Mouse (Mus musculus) A20 (cell line): Measurements from ENCODE around the gene Brd3.
A peak's percentile ranks its signal among the peaks of the same experiment; 100 is the strongest.

Source experiments
- DNase-seq: peaks from one replicate; pipeline ENCODE4 v3.0.0-alpha.2; 2011; ENCODE audit warnings: low read depth, low spot score

The Brd3 gene

DNA sequence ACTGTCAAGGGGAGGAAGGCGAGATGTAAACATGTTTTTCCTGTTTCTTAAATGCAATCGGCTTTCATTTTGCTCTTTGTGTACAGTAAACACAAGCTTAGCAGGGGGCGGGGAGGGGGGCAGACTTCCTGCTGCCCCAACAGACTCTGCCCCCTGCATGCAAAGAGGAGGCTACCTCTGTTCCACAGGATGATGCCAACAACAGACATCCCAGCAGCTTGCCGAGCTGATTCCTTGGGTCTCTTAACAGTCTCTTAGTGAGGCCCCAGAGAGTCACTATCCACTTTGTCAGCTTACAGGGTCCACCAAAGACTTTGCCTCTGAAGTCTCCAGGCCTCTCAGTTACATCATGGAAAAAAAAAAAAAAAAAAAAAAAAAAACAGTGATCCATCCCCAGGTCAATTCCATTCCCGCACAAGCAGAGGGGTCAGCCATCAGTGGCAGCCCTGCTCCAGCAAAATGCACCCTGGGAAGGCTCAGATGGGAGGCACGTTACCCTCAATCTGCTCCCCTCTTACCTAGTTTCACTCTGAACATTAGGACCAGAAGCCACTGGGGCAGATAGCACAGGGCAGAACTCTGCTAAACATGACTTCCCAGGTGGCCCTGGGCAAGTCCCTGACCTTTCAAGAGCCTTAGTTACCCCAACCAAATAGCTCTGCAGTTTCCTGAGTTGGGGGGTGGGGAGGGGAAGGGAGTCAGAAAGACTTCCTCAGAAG, 102.9 kb downstream of the Brd3 start:
- peak; percentile 89 for DNase-seq

DNA sequence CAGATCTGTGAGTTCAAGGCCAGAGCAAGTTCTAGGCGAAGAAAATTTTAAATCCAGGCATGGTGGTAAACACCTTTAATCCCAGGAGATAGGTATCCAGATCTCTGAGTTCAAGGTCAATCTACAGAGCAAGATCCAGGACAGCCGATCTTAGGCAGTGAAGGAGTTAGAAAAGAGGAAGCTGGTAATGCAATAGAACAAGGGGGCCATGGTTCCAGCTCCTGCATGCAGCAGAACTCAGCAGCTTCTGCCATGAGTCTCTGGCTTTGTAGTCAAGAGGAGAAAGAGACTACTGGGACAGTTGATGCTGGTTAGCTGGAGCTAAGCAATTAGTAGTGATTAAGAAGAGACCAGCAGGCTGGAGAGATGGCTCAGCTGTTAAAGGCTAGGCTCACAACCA, 105.9 kb downstream of the Brd3 start:
- peak; percentile 61 for DNase-seq

DNA sequence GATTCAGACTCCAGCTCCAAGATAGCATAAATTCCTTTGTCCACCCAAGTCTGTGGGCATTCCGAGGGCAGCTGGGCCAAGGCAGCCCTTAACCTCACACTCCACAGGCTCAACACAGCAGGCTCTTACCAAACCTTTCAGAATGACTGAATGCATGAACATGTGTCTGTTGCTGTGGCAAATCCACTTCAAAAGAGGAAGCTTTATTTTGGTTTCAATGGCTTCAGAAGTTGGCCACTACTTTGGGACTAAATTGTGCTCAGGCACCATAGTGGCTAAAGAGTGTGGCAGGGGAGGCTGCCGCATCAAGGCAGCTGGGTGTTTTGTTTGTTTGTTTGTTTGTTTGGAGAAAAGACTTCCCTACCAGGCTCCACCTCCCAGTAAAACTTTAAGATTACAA, 107.4 kb downstream of the Brd3 start:
- DNase-seq = peak; percentile 62

GRCm38 (mm10) chr2:27396656-27397440, 110.6 kb downstream of the Brd3 start:
- no peak for DNase-seq
